8 mouse cellular contexts compared by ENCODE assay signal in genomic region chr2:167767962-167768361, GRCm38 (mm10).
A peak's percentile ranks its signal among the peaks of the same experiment; 100 is the strongest.
DNase-seq lines count a peak whose midpoint lies in the region; ATAC-seq lines count a peak whose summit lies in the region.
"Had no signal": no experiment of that assay in that cellular context is flagged by ENCODE, and none has a peak within 500 bp of the region (broad histone marks: within the 10 kb centered on the region; RNA-seq: fewer than 3 reads in every experiment).

No protein-coding gene starts in this region.

- H3K9me3 ChIP-seq in kidney, embryonic 14.5 days (ENCODE audit: control insufficient read depth, low read length), result no peaks in the 10 kb centered on the region

- no peaks in the 10 kb centered on the region for H3K27me3 ChIP-seq in kidney, embryonic 14.5 days (ENCODE audit: control insufficient read depth, insufficient read depth, low read length)

- DNase-seq in kidney, adult 11 months, result peak; percentile 87
- peak; percentile 61 for DNase-seq in urinary bladder, postnatal 14 days (ENCODE audit: low spot score)
- DNase-seq in urinary bladder, postnatal 10 days (ENCODE audit: low spot score), result no peak
- peak; percentile 86 for DNase-seq in kidney, adult 9 months
- DNase-seq in cerebellum, adult 9-11 months, result no peak

- no peaks in the 10 kb centered on the region for H3K36me3 ChIP-seq in kidney, embryonic 14.5 days (ENCODE audit: control insufficient read depth, insufficient read depth, low read length)

- H3K27ac ChIP-seq in kidney, embryonic 14.5 days (ENCODE audit: low read depth, low read length), result no peak overlapping the region

- no peak overlapping the region for H3K9ac ChIP-seq in kidney, embryonic 14.5 days (ENCODE audit: low read depth, low read length)

- ATAC-seq in kidney, embryonic 14.5 days (ENCODE audit: low FRiP score, low TSS enrichment), result no peak
- no peak for ATAC-seq in granulocyte monocyte progenitor cell, adult 5-6 weeks (replicated peaks; ENCODE audit: poor library complexity, severe bottlenecking)
- ATAC-seq: activated CD4-positive, CD25-positive, alpha-beta regulatory T cell, adult 4 months had no signal

- H3K4me1 ChIP-seq in kidney, embryonic 14.5 days (ENCODE audit: control insufficient read depth, insufficient read depth, low read length), result peaks cover 15% of the 10 kb centered on the region

- WGBS in kidney, embryonic 14.5 days, result 67% methylated on average over 13 of the region's 13 CpGs

- no peak overlapping the region for H3K4me3 ChIP-seq in kidney, embryonic 14.5 days (ENCODE audit: low read length)

- no peak overlapping the region for H3K4me2 ChIP-seq in kidney, embryonic 14.5 days (replicated peaks; ENCODE audit: low read depth, low read length)

Comparison
In these comparisons a context has a peak if more than half of its experiments do, and no peak if none do; other contexts are left out.
1. DNase-seq: peak in kidney, adult 11 months (single experiment), urinary bladder, postnatal 14 days (single experiment) and kidney, adult 9 months (single experiment); none in urinary bladder, postnatal 10 days (single experiment) and cerebellum, adult 9-11 months (single experiment).